Mouse (Mus musculus) ZHBTc4 (cell line): ENCODE results near the gene Wnt11.
A peak's percentile ranks its signal among the peaks of the same experiment; 100 is the strongest.

Experiments used
- DNase-seq: peaks from one replicate; pipeline ENCODE4 v3.0.0-alpha.2; 2011; ENCODE audit warnings: low read depth, low spot score

Gene Wnt11

GRCm38 (mm10) chr7:98903884-98904283, 69.0 kb downstream of the Wnt11 start:
- DNase-seq: peak; percentile 37
